Mouse (Mus musculus) myocyte (in vitro differentiated cells): ENCODE measurements around the gene Cnpy2.

Source experiments
- CEBPB ChIP-seq: IDR thresholded peaks from 2 replicates; pipeline ENCODE4 v1.6.1; 2011; ENCODE audit warnings: mild to moderate bottlenecking, moderate library complexity; ENCODE audit not compliant: poor library complexity, insufficient read depth, severe bottlenecking
- E2F4 ChIP-seq: IDR thresholded peaks from one replicate; pipeline ENCODE4 v1.6.1; 2011; ENCODE audit warnings: mild to moderate bottlenecking, control low read depth, moderate library complexity; ENCODE audit not compliant: insufficient read depth
- MAX ChIP-seq: IDR thresholded peaks from one replicate; pipeline ENCODE4 v1.6.1; 2011; ENCODE audit warnings: low read depth, mild to moderate bottlenecking, control low read depth
- MYOD1 ChIP-seq, 3 experiments: IDR thresholded peaks; one replicate each; pipeline ENCODE4 v1.6.1; 2011; ENCODE audit warnings: control low read depth in 2 of 3, low read depth in 2 of 3, mild to moderate bottlenecking in 2 of 3, moderate library complexity in 1 of 3; ENCODE audit not compliant: insufficient read length in 2 of 3, control insufficient read depth in 1 of 3
- MYOG ChIP-seq, 3 experiments: IDR thresholded peaks; one replicate each; pipeline ENCODE4 v1.6.1; 2011; ENCODE audit warnings: control low read depth in 2 of 3, low read depth in 2 of 3, mild to moderate bottlenecking in 2 of 3; ENCODE audit not compliant: insufficient read length in 2 of 3, control insufficient read depth in 1 of 3, insufficient read depth in 1 of 3
- POLR2A ChIP-seq: IDR thresholded peaks from one replicate; pipeline ENCODE4 v1.6.1; 2011; ENCODE audit warnings: low read depth, mild to moderate bottlenecking, control low read depth, moderate library complexity; ENCODE audit not compliant: insufficient read length
- POLR2AphosphoS2 ChIP-seq: IDR thresholded peaks from one replicate; pipeline ENCODE4 v1.6.1; 2011; ENCODE audit warnings: low read depth, control low read depth; ENCODE audit not compliant: insufficient read length
- REST ChIP-seq: IDR thresholded peaks from one replicate; pipeline ENCODE4 v1.6.1; 2011; ENCODE audit warnings: mild to moderate bottlenecking, control low read depth, moderate library complexity; ENCODE audit not compliant: insufficient read depth, insufficient read length
- SRF ChIP-seq: IDR thresholded peaks from one replicate; pipeline ENCODE4 v1.6.1; 2011; ENCODE audit warnings: low read depth; ENCODE audit not compliant: control insufficient read depth, insufficient read length
- TCF12 ChIP-seq: IDR thresholded peaks from one replicate; pipeline ENCODE4 v1.6.1; 2011; ENCODE audit warnings: mild to moderate bottlenecking, control low read depth; ENCODE audit not compliant: poor library complexity, insufficient read depth, severe bottlenecking
- TCF3 ChIP-seq: IDR thresholded peaks from one replicate; pipeline ENCODE4 v1.6.1; 2011; ENCODE audit warnings: low read depth, control low read depth; ENCODE audit not compliant: insufficient read length
- USF1 ChIP-seq: IDR thresholded peaks from one replicate; pipeline ENCODE4 v1.6.1; 2011; ENCODE audit warnings: low read depth, mild to moderate bottlenecking, control low read depth, moderate library complexity

GRCm38 (mm10) chr10:128336597-128336996 is 14.3 kb downstream of the Cnpy2 start:
- TF ChIP-seq MAX = no peak
- no peak for TF ChIP-seq MYOG (IDR thresholded peaks at IDR 0.05; ENCODE audit: control insufficient read depth in 1 of 3, insufficient read depth in 1 of 3, insufficient read length in 2 of 3, low read depth in 2 of 3)
- no peak for TF ChIP-seq POLR2A
- TF ChIP-seq E2F4 = no peak
- no peak for TF ChIP-seq POLR2AphosphoS2
- TF ChIP-seq USF1 = no peak
- no peak for TF ChIP-seq MYOD1 (IDR thresholded peaks at IDR 0.05; ENCODE audit: control insufficient read depth in 1 of 3, insufficient read length in 2 of 3, low read depth in 2 of 3)
- TF ChIP-seq TCF12 = no peak
- TF ChIP-seq TCF3 = no peak
- TF ChIP-seq CEBPB = no peak
- TF ChIP-seq REST = no peak
- TF ChIP-seq SRF = no peak
